Mouse (Mus musculus) lung, postnatal 0 days (tissue): ENCODE results near the gene 1810013L24Rik.
A peak's percentile ranks its signal among the peaks of the same experiment; 100 is the strongest.

Experiments
- CTCF ChIP-seq: IDR thresholded peaks from 2 replicates; pipeline ENCODE4 v1.5.1; 2016; ENCODE audit warnings: antibody characterized with exemption, mild to moderate bottlenecking
- EP300 ChIP-seq: IDR thresholded peaks from 2 replicates; pipeline ENCODE4 v1.6.1; 2016; ENCODE audit warnings: antibody characterized with exemption, mild to moderate bottlenecking, control low read depth

- TF ChIP-seq EP300 (no peak), CTCF (peak; percentile 91)
These were observed 53.9 kb downstream of the 1810013L24Rik start for GRCm38 (mm10) chr16:8883674-8884241.
